Mouse (Mus musculus) C2C12 (cell line): ENCODE measurements around the gene Jpt2. TPM values are rescaled to one million over a fixed set of nuclear protein-coding genes. Genes with fewer than 3 reads are reported as not detected.
A peak's percentile ranks its signal among the peaks of the same experiment; 100 is the strongest.

Source experiments
- H3K27me3 ChIP-seq: one replicate; pipeline ENCODE4 v1.6.1; 2011; ENCODE audit not compliant: control insufficient read depth, insufficient read depth, insufficient read length
- H3K36me3 ChIP-seq: one replicate; pipeline ENCODE4 v1.6.1; 2011; ENCODE audit not compliant: control insufficient read depth, insufficient read depth
- H3K4me3 ChIP-seq: one replicate; pipeline ENCODE4 v1.5.1; 2011; ENCODE audit warnings: mild to moderate bottlenecking, control low read depth; ENCODE audit not compliant: poor library complexity, insufficient read depth, severe bottlenecking
- H3K79me2 ChIP-seq: one replicate; pipeline ENCODE4 v1.6.1; 2011; ENCODE audit not compliant: control insufficient read depth, insufficient read depth
- H3K79me3 ChIP-seq: one replicate; pipeline ENCODE4 v1.6.1; 2011; ENCODE audit warnings: low read depth, control low read depth
- H3ac ChIP-seq: one replicate; pipeline ENCODE3; 2011; ENCODE audit warnings: low read depth; ENCODE audit not compliant: control insufficient read depth, insufficient read length
- CEBPB ChIP-seq: IDR thresholded peaks from one replicate; pipeline ENCODE4 v1.6.1; 2011; ENCODE audit warnings: low read depth, mild to moderate bottlenecking, control low read depth, moderate library complexity
- CTCF ChIP-seq: IDR thresholded peaks from one replicate; pipeline ENCODE4 v1.5.1; 2011; ENCODE audit not compliant: control insufficient read depth, insufficient read depth, insufficient read length
- FOSL1 ChIP-seq: IDR thresholded peaks from one replicate; pipeline ENCODE4 v1.8.0; 2011; ENCODE audit warnings: mild to moderate bottlenecking, low read length; ENCODE audit not compliant: poor library complexity, insufficient read depth, severe bottlenecking
- MAX ChIP-seq: IDR thresholded peaks from one replicate; pipeline ENCODE4 v1.6.1; 2011; ENCODE audit warnings: mild to moderate bottlenecking, control low read depth
- MYOD1 ChIP-seq: IDR thresholded peaks from one replicate; pipeline ENCODE4 v1.6.1; 2011; ENCODE audit warnings: low read depth; ENCODE audit not compliant: control insufficient read depth, insufficient read length
- MYOG ChIP-seq: IDR thresholded peaks from one replicate; pipeline ENCODE4 v1.6.1; 2011; ENCODE audit not compliant: control insufficient read depth, insufficient read length; ENCODE audit errors: extremely low read depth
- USF1 ChIP-seq: IDR thresholded peaks from one replicate; pipeline ENCODE4 v1.6.1; 2011; ENCODE audit warnings: low read depth, mild to moderate bottlenecking, control low read depth, moderate library complexity
- polyA plus RNA-seq: library from polyadenylated mRNA; unstranded; fragments of >200 nt; fragmentation: generic; extraction: Trizol; gene quantifications from one replicate; pipeline ENCODE4 v1.2.1, GENCODE M21; 2012; ENCODE audit warnings: missing spikeins

Gene Jpt2
- polyA plus RNA-seq, 1 experiment, result 57.4 TPM

- Histone ChIP-seq H3K79me2 (no peaks in the 10 kb centered on the region), H3K27me3 (no peaks in the 10 kb centered on the region), H3K4me3 (no peak overlapping the region), H3K36me3 (peaks cover 86% of the 10 kb centered on the region), H3K79me3 (no peaks in the 10 kb centered on the region), H3ac (no peak overlapping the region)
- no peak for TF ChIP-seq CEBPB
- no peak for TF ChIP-seq FOSL1
- no peak for TF ChIP-seq CTCF
- no peak for TF ChIP-seq MYOD1
- TF ChIP-seq USF1, result no peak
- no peak for TF ChIP-seq MAX
- no peak for TF ChIP-seq MYOG
Observed at GRCm38 (mm10) chr17:24903767-24904166, 56.7 kb downstream of the Jpt2 start.

GRCm38 (mm10) chr17:24902671-24903474, 57.6 kb downstream of the Jpt2 start:
- peaks cover 80% of the 10 kb centered on the region for H3K36me3 ChIP-seq
- no peaks in the 10 kb centered on the region for H3K79me2 ChIP-seq
- H3K27me3 ChIP-seq, result no peaks in the 10 kb centered on the region
- no peak overlapping the region for H3ac ChIP-seq
- no peaks in the 10 kb centered on the region for H3K79me3 ChIP-seq
- no peak overlapping the region for H3K4me3 ChIP-seq
- no peak for TF ChIP-seq MYOD1
- TF ChIP-seq MAX, result no peak
- peak; percentile 16 for TF ChIP-seq CTCF
- TF ChIP-seq CEBPB, result no peak
- no peak for TF ChIP-seq FOSL1

- TF ChIP-seq CTCF (no peak), FOSL1 (no peak), MAX (no peak)
- Histone ChIP-seq H3K27me3 (no peaks in the 10 kb centered on the region), H3K36me3 (peaks cover 80% of the 10 kb centered on the region), H3K79me3 (no peaks in the 10 kb centered on the region), H3K4me3 (no peak overlapping the region), H3ac (no peak overlapping the region), H3K79me2 (peaks cover 1% of the 10 kb centered on the region)
Observed at GRCm38 (mm10) chr17:24902124-24902523, 58.4 kb downstream of the Jpt2 start.

- Histone ChIP-seq H3ac (no peak overlapping the region), H3K27me3 (no peaks in the 10 kb centered on the region), H3K79me3 (peaks cover 4% of the 10 kb centered on the region), H3K79me2 (peaks cover 17% of the 10 kb centered on the region), H3K4me3 (no peak overlapping the region), H3K36me3 (peaks cover 66% of the 10 kb centered on the region)
- TF ChIP-seq MYOG (no peak), USF1 (no peak), CTCF (no peak), MAX (no peak), MYOD1 (no peak)
Observed at GRCm38 (mm10) chr17:24900014-24900413, 60.5 kb downstream of the Jpt2 start.

GRCm38 (mm10) chr17:24899153-24899552, 61.3 kb downstream of the Jpt2 start:
- Histone ChIP-seq H3K27me3 (no peaks in the 10 kb centered on the region), H3K79me3 (peaks cover 5% of the 10 kb centered on the region), H3K36me3 (peaks cover 60% of the 10 kb centered on the region), H3ac (no peak overlapping the region), H3K79me2 (peaks cover 26% of the 10 kb centered on the region), H3K4me3 (no peak overlapping the region)
- no peak for TF ChIP-seq CEBPB
- TF ChIP-seq CTCF, result no peak
- no peak for TF ChIP-seq USF1
- TF ChIP-seq FOSL1, result no peak
- TF ChIP-seq MYOD1, result no peak

GRCm38 (mm10) chr17:24898041-24898854, 62.2 kb downstream of the Jpt2 start:
- H3K79me3 ChIP-seq, result peaks cover 12% of the 10 kb centered on the region
- H3K36me3 ChIP-seq, result peaks cover 57% of the 10 kb centered on the region
- no peak overlapping the region for H3ac ChIP-seq
- no peak overlapping the region for H3K4me3 ChIP-seq
- TF ChIP-seq MYOG (no peak), MAX (no peak), CTCF (no peak), FOSL1 (no peak), MYOD1 (no peak), USF1 (no peak), CEBPB (no peak)
- peaks cover 35% of the 10 kb centered on the region for H3K79me2 ChIP-seq
- no peaks in the 10 kb centered on the region for H3K27me3 ChIP-seq
